Mouse (Mus musculus) intestine, postnatal 0 days (tissue): ENCODE measurements around the gene Med27. TPM values are rescaled to one million over a fixed set of nuclear protein-coding genes. Genes with fewer than 3 reads are reported as not detected.

Source experiments
- ATAC-seq: fragments of 200-750 bp; cut with Nextera tagmentation; 2 replicates; pipeline ENCODE4 v1.8.0; 2017; ENCODE audit warnings: mild to moderate bottlenecking, moderate TSS enrichment, moderate library complexity
- H3K27ac ChIP-seq: fragments of 300-500 bp; sonication (generic); 2 replicates; pipeline ENCODE4 v1.5.1; 2014; ENCODE audit warnings: mild to moderate bottlenecking, low read depth, low read length, moderate library complexity
- H3K27me3 ChIP-seq: fragments of 300-500 bp; sonication (generic); replicated peaks from 2 replicates; pipeline ENCODE4 v1.6.1; 2014; ENCODE audit warnings: low read length, mixed read lengths; ENCODE audit not compliant: control insufficient read depth, insufficient read depth
- H3K36me3 ChIP-seq: fragments of 300-500 bp; sonication (generic); 2 replicates; pipeline ENCODE4 v1.6.1; 2014; ENCODE audit warnings: mild to moderate bottlenecking, moderate library complexity; ENCODE audit not compliant: control insufficient read depth, insufficient read depth
- H3K4me1 ChIP-seq: fragments of 300-500 bp; sonication (generic); replicated peaks from 2 replicates; pipeline ENCODE4 v1.6.1; 2014; ENCODE audit warnings: antibody characterized with exemption, low read length, mixed read lengths; ENCODE audit not compliant: control insufficient read depth, insufficient read depth
- H3K4me2 ChIP-seq: fragments of 300-500 bp; sonication (generic); replicated peaks from 2 replicates; pipeline ENCODE4 v1.6.1; 2014; ENCODE audit warnings: low read depth, mild to moderate bottlenecking, moderate library complexity
- H3K4me3 ChIP-seq: fragments of 300-500 bp; sonication (generic); 2 replicates; pipeline ENCODE4 v1.5.1; 2014; ENCODE audit warnings: low read depth, low read length
- H3K9ac ChIP-seq: fragments of 300-500 bp; sonication (generic); 2 replicates; pipeline ENCODE4 v1.6.1; 2014; ENCODE audit warnings: mild to moderate bottlenecking, low read depth, low read length
- H3K9me3 ChIP-seq: fragments of 300-500 bp; sonication (generic); 2 replicates; pipeline ENCODE4 v1.6.1; 2016; ENCODE audit warnings: mixed run types; ENCODE audit not compliant: control insufficient read depth
- CTCF ChIP-seq: sonication (generic); IDR thresholded peaks from 2 replicates; pipeline ENCODE4 v1.5.1; 2016; ENCODE audit warnings: low read depth, mild to moderate bottlenecking, control low read depth, antibody characterized with exemption, moderate library complexity
- WGBS: fragments of 180-500 bp; shearing (Covaris S2); extraction: QIAGEN DNeasy Blood & Tissue Kit; methylation state at CpG from one replicate; pipeline ENCODE4 v1.1.7; 2014; 5-methylcytosine and 5-hydroxymethylcytosine counted together
- polyA plus RNA-seq: library from polyadenylated mRNA; unstranded; fragments of >200 nt; fragmentation: Nextera tagmentation; extraction: Ambion mirVana; gene quantifications from 2 replicates; pipeline ENCODE4 v1.2.1, GENCODE M21; 2015

The Med27 gene
- polyA plus RNA-seq, 1 experiment from 2014 or later, result 24.8 TPM

DNA sequence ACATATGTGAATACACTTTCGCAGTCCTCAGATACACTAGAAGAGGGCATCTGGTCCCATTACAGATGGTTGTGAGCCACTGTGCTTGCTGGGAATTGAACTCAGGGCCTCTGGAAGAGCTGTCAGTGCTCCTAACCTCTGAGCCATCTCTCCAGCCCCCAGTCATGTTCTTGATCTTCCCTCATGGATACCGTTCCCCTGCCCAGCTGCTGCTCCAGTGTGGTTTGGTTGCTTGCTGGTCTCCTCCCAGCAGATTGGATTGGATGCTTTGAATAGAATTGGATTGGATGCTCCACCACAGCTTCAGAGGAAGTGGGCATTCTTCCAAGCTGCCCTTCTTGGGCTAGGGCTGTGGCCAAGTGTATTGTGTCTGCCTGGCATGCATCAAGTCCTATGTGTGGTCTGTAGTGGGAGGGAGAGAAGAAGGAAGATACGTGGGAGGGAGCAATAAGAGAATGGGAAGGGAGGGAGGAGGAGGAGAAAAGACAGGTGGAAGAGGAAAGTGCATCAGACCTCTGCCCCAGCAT is 56.0 kb downstream of the Med27 start:
- no peak for ATAC-seq
- no peaks in the 10 kb centered on the region for H3K36me3 ChIP-seq
- no peak overlapping the region for H3K27ac ChIP-seq
- H3K9me3 ChIP-seq, result no peaks in the 10 kb centered on the region
- WGBS, result 73% methylated on average over 3 of the region's 3 CpGs
- H3K4me1 ChIP-seq, result 0 out of 2 replicates have a peak, but pooled peaks cover 4% of the 10 kb centered on the region
- no peak for TF ChIP-seq CTCF
- H3K27me3 ChIP-seq, result no peaks in the 10 kb centered on the region
- no peak overlapping the region for H3K9ac ChIP-seq
- H3K4me3 ChIP-seq, result no peak overlapping the region
- H3K4me2 ChIP-seq, result no peak overlapping the region

DNA sequence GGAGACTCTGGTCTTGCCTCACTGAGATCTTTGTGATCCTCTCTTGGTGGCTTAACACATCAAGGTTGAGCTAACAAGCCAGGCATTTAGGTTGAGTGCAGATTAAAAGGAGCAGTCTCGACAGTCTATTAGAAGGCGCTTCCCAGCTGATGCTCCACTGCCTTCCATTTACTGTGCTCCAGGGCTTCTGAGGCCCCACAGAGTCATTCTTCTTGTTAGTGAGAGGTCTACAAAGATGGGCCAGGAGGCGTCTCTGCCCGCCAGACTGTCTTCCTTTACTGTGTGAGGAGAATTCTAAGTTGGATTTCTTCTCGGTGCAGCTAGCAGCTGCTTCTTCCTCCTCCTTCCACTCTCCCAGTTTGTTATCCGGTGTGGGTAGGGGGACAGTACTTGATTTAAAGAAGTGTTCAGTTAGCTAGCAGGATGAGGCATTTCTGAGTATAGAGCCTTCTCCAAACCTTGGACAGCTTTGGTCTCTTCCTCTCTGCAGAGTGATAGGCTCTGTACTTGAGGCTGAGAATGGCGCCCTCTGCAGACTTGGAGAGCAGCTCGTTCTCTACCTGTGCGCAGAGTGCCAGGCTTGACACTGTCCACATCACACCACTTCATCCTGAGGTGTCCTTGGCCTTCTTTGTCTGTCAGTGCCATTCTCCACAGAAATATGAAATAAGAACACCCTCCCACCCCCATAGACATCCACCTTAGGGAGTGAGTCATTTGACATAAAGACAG is 57.3 kb downstream of the Med27 start:
- Histone ChIP-seq H3K9me3 (no peaks in the 10 kb centered on the region), H3K27ac (no peak overlapping the region), H3K9ac (no peak overlapping the region), H3K4me3 (no peak overlapping the region), H3K4me1 (no peaks in the 10 kb centered on the region; the same call in 1 of the 2 replicates), H3K36me3 (no peaks in the 10 kb centered on the region), H3K4me2 (no peak overlapping the region), H3K27me3 (no peaks in the 10 kb centered on the region)
- peak; percentile 58 for TF ChIP-seq CTCF
- 81% methylated on average over 9 of the region's 9 CpGs for WGBS
- no peak for ATAC-seq

DNA sequence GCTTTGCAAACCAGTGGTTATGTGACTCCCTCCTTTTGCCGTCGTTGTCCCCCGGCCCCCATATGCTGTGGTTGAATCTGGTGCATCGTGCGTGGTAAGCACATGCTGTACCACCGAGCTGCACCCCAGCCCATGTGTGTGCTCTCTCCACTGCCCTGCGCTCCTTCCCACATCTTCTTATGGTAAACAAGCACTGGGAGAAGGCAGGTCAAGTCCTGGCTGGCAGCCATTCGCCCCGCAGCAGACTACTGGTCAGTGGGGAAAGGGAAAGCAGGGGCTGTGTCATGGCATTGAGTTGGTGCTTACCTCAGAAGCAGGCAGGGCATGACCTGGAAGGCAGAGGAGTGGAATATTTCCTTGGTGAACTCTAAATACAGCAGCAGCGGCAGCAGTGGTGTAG is 58.3 kb downstream of the Med27 start:
- 76% methylated on average over 10 of the region's 10 CpGs for WGBS
- TF ChIP-seq CTCF, result no peak
- H3K4me3 ChIP-seq, result no peak overlapping the region
- no peaks in the 10 kb centered on the region for H3K36me3 ChIP-seq
- H3K27me3 ChIP-seq, result no peaks in the 10 kb centered on the region
- no peaks in the 10 kb centered on the region; the same call in 1 of the 2 replicates for H3K4me1 ChIP-seq
- no peak overlapping the region for H3K9ac ChIP-seq
- H3K27ac ChIP-seq, result no peak overlapping the region
- no peak for ATAC-seq
- no peak overlapping the region for H3K4me2 ChIP-seq
- no peaks in the 10 kb centered on the region for H3K9me3 ChIP-seq

DNA sequence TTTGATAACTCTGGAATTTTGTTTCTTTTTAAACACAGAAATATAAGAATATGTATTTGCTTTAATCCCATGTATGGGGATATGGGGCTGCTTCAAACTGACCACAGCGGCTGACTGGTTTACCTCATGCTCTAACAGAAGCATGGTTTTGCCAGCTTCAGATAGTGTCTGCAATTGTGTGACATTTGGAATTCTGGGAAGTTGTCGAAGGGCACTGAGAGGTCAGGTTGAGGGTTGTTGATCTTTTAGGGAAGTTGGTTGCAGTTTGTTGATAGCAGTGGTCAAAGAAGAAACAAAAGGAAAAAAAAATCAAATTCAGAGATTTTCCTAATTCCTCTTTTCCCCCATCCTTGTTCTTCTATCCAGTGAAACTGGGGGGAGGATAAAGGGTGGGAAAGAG is 59.2 kb downstream of the Med27 start:
- Histone ChIP-seq H3K9me3 (no peaks in the 10 kb centered on the region), H3K27me3 (no peaks in the 10 kb centered on the region), H3K36me3 (no peaks in the 10 kb centered on the region), H3K4me3 (no peak overlapping the region), H3K9ac (no peak overlapping the region), H3K4me1 (no peaks in the 10 kb centered on the region; the same call in 1 of the 2 replicates), H3K4me2 (no peak overlapping the region), H3K27ac (no peak overlapping the region)
- no peak for TF ChIP-seq CTCF
- no peak for ATAC-seq
- 78% methylated on average over 2 of the region's 2 CpGs for WGBS

DNA sequence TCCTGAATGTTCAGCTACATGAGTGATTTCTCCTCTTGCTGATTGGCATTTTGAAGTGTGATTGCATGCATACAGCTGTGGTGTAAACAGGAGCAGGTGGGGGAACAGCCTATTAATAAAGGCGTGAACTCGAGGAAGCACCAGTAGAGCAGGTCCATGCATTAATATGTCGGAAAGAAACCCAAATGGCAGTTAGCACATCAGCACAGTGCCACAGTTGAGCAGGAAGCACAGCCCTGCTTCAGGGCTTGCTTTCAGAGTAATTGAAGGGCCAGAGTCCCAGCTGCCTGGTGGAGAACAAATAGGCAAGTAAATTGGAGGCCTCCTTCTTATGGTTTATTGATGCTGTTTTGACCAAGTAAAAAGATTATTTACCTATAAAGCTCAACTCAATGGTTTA is 60.7 kb downstream of the Med27 start:
- no peak for ATAC-seq
- Histone ChIP-seq H3K4me1 (peaks cover 7% of the 10 kb centered on the region; the same call in 1 of the 2 replicates), H3K9me3 (no peaks in the 10 kb centered on the region), H3K27me3 (no peaks in the 10 kb centered on the region), H3K9ac (no peak overlapping the region), H3K36me3 (no peaks in the 10 kb centered on the region), H3K4me3 (no peak overlapping the region), H3K4me2 (no peak overlapping the region), H3K27ac (no peak overlapping the region)
- no peak for TF ChIP-seq CTCF
- WGBS, result 60% methylated on average over 3 of the region's 3 CpGs

DNA sequence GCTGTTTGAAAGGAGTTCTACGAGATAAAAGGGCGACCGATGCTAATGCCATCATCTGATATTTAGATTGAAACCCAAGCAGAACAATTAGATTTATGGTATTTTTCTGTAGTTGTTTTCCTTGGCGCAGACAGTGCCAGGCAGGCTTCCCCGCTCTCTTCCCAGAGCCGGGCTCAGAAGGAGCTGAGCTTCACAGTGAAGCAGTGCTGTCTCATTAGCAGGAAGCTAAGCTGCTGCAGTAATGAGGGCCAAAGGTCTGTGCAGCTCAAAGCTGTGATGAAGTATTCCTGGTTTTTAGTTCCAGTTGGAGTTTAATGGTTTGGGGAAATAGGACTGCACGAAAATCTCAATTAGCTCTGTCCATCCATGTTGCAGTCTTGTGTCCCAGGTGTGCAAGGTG is 61.1 kb downstream of the Med27 start:
- TF ChIP-seq CTCF, result no peak

More for the DNA sequence above, 61.1 kb downstream of the Med27 start:
- ATAC-seq, result no peak
- H3K4me3 ChIP-seq, result no peak overlapping the region
- H3K9me3 ChIP-seq, result no peaks in the 10 kb centered on the region
- peaks cover 9% of the 10 kb centered on the region; the same call in 1 of the 2 replicates for H3K4me1 ChIP-seq
- no peak overlapping the region for H3K4me2 ChIP-seq
- H3K9ac ChIP-seq, result no peak overlapping the region
- H3K27me3 ChIP-seq, result no peaks in the 10 kb centered on the region
- no peaks in the 10 kb centered on the region for H3K36me3 ChIP-seq
- 0 out of 2 replicates have a peak overlapping the region, but pooled peaks have one; percentile 21 for H3K27ac ChIP-seq
- whole genome bisulfite sequencing, result 65% methylated on average over 7 of the region's 7 CpGs
